Mouse (Mus musculus) cerebellum, adult 11 months (tissue): ENCODE results near the gene Rap1b.
"Not testable (repeated sequence)": the region's sequence is repeated elsewhere in the genome, so short reads cannot be mapped to it uniquely, and the experiment has no call there.

ENCODE experiments used
- DNase-seq: peaks from one replicate; pipeline ENCODE4 v3.0.0; 2022

Gene Rap1b

DNA sequence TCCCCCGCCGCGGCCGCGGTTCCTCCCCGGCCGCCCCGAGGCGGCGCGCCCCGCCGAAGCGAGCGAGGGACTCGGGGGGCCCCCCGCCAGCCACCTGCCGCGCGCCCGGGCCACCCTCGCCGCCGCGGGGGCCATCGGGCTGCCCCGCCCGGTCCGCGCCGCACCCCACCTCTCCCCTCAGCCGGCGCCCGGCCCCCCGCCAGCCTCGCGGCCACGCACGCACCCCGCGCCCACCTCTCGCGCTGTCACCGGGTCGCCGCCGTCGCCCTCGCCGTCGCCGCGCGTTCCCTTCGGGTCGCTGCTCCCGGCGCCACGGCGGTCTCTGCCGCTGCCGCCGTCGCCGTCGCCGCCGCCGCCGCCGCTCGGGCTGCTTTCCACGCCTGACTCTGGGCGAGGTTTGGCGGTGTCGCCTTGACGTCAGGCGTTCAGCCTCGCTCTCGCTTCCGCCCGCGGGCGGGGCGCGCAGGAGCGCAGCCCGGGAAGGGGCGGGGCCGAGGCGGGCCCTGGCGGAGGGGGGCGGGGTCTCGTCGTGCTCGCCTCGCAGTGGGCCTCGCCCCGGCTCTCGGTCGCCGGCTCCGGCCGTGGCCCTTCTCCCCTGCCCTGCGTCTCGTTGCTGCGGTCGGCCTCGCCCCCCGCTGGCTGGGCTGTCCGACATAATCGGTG lies at the start of gene Rap1b:
Gene Rap1b (minus strand): TSS at position 439 of the 663 bp plus-strand sequence.
- DNase-seq, result peak; percentile 96

DNA sequence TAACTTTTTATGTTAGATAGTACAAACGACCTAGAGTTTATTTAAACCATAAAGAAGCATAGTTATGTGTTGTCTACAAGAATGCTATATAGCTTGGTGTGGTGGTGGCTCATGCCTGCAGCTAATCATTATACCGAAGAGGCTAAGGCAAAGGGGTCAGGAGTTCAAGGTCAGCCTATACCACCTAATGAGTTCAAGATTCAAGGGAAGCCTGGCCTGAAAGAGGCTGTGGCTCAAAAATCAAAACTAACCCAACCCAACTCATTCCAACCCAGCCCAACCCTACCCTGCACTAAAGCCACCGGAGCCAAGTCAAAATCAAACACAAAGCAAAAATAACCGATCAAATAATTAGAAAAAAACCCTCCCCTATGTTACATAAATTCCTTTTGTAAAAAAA lies 49.4 kb upstream of the Rap1b start:
- DNase-seq, result no peak

DNA sequence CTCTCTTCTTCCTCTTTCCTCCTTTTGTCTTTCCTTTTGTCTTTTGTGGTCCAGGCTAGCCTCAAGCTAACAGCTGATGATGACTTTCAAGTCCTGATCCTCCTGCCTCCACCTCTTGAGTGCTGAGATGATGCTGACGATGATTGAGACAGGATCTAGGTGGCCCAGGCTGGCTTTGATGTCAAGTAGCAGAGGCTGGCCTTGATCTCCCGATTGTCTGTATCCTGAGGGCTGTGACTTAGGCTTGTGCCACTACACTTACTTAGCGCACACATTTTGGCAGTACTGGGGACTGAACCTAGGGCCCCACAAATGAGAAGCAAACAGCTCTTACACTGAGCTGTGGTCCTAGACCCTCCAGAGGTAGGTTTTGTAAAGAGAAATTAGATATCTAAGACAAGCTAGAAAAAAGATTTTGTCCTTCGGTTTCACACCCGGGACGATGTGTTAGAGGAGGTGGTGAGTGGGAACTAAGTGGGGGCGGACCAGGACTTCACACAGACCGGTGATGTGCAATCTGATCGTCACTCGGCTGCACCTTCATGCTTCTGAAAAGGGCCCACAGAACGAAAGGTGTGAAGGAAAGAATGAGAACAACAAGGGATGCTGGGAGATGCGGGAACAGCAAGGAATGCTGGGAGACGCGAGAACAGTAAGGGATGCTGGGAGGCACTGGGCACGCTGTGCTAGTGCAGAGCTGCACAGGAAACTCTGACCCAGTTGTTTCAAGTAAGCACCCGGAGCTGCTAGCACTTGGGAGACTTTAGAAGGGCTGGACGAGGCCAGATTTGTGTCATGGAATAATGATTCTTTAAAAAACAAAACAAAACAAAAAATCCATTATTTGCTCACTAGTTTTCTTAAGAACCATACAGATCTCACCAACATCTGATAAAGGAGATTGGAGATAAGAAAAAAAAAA lies 48.5 kb upstream of the Rap1b start:
- DNase-seq, result no peak

DNA sequence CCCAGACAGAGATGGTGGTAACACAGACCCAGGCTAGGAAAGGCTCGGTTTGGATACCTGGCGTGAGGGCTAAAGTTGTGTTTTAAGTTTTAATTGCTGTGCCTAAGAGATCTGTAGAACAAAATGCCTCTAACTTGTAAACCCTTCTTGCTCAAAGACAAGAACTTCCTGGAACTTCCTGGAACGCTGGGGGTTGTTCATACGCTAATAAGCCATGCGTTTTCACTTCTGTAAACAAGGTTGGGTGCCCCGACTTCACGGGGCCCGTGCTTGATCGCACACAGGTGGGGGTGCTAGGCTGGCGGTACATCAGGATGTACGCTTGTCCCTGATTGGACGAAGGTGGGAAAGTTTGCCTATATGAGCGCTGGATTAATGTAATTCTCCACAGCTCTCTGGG lies 47.3 kb upstream of the Rap1b start:
- DNase-seq, result not testable (repeated sequence)

DNA sequence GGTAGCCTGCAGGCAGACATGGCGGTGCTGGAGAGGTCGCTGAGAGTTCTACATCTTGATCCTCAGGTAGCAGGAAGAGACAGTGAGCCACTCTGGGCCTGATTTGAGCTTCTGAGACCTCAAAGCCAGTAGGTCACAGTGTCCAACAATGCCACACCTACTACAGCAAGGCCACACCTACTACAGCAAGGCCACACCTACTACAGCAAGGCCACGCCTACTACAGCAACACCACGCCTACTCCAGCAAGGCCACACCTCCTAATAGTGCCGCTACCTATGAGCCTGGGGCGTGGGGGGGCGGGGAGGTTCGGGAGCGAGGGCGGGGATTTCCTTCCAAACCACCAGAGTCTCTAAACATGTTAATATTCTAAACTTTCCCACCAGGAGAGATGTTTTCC lies 45.5 kb upstream of the Rap1b start:
- no peak for DNase-seq

DNA sequence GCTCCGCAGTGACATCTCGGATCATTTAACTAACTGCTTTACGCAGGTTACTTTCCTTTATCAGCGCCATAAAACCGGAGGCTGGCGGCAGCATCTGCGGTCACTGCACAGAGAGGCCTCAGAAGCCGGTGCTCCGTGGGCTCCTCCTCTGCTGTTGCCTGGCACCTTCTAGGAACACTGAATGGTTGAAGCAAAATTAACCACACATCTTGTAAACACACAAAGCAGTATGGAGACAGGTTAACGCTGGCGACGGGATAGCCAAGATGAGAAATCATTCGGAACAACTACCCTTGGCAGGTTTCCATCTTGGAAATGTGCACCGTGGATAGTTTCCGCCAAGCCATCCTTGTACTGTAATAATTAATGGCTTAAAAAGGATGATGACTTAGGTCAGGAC lies 43.0 kb upstream of the Rap1b start:
- DNase-seq, result no peak

DNA sequence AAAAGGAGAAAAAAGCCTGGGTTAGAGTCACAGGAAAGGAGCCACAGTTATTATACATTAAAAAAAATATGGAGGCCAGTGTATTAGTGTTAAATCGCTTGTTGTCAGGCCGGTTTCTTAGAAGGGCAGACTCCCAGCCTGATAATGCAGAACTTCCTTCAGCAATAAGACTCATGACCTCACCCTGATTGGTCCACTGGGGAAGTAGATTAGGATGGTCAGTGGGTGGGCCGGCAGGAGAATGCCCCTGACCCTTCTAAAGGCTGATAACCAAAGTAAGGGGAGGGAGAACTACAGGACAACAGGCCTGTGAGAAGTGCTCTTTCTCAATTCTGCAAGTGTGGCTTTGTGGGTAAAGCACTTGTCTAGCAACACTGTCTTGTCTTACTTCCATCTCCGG lies 39.5 kb upstream of the Rap1b start:
- no peak for DNase-seq

DNA sequence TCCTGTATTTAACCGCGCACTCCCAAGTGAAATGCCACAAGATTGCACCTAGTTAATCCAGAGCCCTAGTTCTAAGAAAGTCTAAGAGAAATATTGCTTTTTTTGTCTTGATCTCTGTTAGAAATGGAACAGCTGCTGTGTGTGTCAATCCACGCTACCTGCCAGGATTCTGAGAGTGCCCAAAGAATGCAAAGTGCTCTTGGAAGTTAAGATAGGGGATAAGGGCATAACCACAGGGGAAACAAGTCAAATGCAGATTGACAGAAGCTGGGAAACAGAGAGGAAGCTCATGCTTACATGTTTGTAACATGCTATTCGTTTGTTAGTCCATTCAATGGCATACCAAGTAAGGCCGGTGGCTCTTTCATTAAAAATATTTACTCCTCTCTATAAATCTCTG lies 38.9 kb upstream of the Rap1b start:
- no peak for DNase-seq

DNA sequence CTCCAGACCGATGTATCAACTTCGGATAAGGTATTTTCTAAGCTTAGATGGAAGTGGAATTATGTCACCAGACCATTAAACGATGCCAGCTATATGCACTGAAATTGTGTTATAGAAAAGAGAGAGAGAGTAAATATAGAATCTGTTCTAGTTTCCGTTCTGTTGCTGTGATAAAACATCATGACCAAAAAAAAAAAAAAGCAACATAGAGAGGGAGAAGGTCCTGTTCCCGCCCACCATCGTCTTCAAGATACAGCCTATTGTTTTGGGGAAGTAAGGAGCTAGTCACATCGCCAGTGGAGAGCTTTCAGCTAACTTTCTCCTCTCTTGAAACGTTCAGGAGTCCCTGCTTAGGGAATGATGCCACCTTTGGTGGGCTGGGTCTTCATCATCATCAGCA lies 37.6 kb upstream of the Rap1b start:
- no peak for DNase-seq

DNA sequence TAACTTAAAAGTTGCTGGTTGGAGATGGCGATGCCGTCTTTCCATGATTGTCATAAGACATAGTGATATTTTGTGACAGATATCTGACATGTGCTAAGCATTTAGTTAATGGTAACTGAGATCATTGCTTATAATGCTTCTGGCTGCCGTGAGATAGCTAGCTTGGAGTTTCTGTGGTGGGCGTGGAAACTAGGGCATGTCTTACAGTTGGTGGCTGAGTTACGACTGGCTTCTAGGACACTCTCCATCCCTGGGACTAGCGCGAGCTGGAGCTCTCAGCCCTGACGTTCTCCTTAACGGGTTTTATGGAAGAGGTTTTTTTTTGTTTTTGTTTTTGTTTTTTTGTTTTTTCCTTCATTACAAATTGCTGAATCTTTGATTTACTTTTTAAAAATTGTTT lies 32.8 kb upstream of the Rap1b start:
- no peak for DNase-seq

DNA sequence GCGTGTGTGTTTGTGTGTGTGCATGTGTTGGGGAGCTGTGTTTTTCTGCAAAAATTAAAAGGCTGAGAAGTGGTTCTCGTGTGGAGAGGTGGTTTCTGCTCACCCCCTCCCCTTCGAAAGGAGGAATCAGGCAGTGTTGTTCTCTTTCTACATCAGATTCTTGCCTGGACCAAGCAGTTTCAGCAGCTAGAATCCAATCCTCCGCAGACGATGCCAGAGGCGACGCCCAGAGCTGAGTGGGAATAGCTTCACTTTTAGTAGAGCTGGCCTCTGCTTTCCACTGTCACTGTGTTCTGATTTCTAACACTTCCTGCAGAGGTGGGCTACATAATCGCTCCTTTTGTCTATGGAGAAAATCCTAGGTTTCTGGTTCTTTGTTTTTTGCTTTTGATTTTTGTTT lies 31.0 kb upstream of the Rap1b start:
- no peak for DNase-seq

DNA sequence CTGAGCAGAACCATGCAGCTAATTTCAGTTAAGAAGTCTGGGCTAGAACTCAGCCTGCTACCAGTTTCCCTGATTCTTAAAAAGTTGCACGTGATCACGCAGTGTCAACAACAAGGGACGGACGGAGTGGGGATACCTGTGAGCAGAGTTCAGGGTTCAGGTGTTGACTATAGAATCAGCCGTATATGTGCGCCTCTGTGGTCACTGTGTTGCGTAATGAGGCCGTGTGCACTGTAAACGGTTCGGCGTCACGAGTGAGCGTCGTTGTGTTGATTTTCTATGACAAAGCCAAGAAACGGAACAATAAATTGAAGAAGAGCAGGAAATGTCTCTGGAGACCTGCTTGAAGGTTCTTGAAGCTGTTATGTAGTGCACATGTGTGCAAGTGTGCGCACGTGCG lies 30.6 kb upstream of the Rap1b start:
- DNase-seq, result no peak

DNA sequence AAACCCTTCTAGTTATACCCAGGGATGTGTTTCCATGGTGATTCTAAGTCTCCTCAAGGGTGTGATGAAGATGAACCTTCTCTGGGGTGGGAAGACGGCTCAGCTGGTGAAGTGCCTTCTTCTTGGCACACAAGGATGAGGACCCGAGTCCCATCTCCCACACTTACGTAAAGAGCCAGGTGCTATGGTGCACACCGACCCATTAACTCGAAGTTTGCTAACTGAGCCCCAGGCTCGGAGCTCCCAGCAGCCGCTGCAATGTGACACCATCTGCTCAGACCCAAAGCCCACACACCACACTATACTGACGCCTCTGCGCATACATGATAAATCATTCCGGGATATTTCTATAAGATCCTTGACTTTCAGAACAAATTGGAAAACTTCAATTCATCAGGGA lies 29.1 kb upstream of the Rap1b start:
- DNase-seq, result no peak

DNA sequence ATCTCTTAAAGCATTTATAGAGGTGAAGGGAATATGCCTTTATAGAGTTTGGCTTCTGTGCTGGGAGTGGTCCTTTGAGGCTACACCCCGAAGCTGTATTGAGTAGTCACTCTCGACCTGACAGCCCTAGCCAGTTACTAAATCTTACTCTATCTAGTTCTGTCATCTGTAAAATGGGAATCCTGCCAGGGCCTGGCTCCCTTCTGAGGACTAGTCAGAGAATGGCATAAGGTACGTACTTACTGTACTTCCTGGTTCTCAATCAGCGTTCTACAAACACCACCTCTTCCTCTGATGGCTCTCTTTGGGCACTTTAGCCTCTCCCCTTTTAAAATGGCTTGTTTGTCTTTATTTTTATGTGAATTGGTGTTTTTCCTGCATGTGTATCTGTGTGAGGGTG lies 28.1 kb upstream of the Rap1b start:
- DNase-seq, result no peak

DNA sequence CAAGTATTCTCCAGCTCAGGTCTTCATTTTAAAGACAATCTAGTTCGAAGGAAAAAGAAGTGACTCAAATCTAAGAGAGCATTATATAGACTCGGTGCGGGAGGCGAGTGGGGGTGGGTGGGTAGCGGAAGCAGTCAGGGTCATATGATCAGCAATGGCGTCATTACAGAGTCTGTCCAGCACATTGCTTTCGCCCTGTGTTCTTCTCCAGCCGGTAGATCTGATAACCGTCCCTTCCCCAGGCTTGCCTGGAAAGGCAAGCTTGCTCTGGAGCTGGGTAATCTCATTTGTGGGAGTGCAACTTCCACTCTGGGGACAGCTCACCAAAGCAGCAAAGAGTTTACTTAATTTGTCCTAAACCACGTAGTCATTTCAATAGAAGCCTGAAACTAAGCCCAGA lies 26.6 kb upstream of the Rap1b start:
- DNase-seq, result no peak

DNA sequence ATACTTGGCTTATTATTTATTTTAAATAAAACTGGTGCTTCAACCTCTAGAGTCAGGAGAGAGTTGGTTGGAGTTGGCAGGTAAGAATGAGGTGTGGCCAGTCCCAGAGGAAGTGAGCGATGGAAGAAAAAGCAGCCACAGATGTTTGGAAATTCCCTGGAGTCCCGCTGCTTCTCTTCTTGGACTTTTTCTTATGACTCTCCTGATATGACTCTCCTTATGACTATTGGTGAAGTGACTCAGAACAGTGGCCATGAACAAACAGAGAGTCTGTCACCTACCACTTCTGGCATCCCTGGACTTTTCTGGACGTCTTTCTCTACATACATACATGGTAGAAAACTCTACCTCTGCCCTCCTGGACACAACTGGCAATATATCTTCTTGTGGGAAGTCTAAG lies 21.5 kb upstream of the Rap1b start:
- no peak for DNase-seq

DNA sequence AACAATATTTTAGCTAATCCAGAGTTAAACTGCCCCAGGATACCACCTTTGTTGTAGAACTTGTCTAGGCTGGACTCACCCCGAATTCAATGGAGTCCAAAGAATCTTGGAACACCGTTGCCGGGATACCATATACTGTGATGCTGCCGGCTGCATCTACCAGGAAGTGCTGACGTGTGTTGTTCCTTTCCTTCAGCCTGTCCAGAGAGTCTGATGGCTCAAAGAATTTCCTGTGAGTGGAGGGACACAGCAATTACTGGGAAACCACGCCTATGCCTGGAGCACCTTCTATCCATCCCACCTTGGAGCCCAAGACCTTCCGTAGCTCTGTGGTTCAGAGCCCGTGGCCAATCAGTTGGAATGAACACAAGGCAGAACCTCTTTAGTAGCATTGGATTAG lies 20.8 kb upstream of the Rap1b start:
- no peak for DNase-seq

DNA sequence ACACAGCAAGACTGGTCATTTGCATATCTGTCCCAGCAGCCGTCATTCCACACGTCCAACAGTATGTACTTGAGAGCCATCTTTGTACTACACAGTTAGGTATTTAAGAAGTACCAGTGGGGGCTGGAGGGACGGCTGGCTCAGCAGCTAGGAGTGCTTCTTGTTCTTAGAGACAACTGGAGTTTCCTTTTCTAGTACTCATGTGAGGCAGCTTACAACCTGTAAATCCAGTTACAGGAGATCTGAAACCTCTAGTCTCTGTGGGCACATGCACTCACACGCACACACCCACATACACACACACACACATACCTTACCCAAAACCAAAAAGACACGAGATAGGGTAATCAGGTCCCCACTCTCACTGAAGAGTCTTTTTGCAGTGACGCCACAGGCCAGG lies 18.9 kb upstream of the Rap1b start:
- no peak for DNase-seq

DNA sequence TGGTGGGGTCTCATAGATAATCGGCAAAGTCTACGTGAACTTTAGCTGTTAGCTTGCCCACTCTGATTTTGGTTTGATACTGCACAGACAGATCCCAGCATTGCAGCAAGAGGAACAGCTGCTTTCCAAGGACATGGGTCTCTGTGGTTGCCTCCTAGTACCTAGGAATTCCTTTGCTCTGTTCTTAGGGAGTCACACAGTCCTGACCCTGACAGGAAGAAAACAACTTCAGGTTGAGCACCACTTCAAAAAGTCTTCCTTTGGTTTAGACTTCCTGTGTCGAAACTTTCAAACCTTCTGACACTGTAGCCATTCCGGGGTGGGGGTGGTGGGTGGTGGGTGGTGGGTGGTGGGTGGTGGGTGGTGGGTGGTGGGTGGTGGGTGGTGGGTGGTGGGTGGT lies 18.4 kb upstream of the Rap1b start:
- no peak for DNase-seq

DNA sequence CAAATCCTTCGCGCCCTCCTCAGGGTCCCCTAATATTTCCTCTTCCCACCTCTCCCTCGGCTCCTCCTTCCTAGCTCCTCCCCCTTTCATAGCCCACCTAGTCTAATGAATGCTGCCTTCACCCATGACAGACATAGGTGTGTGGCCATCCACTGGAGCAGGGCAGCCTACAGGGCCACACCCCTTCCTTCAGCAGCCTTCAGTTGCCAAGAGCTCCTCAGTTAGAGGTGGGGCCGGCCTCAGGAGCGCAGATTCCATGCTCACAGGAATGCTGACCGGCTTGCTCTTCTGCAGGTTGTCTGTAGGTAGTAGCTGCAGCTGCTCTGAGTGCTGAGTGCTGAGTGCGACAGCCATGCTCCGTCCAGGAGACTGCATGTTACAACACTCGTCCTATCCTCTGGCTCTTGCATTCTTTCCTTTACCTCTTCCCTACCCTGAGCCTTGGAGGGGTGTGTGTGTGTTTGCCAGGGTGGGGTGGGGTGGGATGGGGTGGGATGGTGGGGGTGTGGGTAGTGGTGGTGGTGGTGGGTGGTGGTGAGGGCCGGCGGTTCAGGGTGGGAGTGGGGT lies 16.3 kb upstream of the Rap1b start:
- no peak for DNase-seq

DNA sequence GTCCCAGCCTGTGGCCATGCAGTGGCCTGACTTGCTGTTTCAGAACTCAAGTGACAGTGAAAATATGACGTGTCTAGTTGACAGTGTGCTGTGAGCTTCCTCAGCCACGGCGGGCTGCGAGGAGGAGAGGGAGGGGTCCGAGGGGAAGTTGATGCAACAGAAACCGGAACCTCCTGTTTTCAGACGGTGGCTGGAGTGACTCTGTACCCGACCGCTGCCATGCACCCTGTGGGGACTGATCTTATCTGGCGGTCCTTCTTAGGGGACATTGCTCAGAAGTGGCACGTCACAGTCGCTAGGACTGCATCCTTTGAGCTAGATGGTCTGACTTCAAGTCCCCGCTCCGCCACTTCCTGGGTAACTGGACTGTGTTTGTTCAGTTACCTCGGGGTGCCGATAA lies 15.1 kb upstream of the Rap1b start:
- no peak for DNase-seq

DNA sequence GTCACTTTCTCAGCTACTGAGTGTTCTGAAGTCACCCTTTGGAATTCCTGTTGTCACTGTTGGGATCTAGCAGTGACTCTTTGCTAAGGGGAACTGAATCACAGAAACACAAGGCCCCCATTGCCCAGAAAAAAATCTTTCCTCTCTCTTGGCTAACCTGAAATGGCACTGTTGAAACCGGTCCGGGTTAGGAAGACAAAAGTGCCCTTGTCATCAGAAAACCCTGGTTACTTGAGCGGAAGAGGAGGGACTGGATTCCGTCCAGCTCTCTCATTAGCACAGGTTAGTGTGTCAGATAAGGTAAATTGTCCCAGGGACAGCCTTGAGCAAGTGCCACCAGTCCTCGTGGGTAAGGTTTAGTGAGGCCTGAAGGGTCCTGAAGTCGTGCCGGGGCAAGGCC lies 14.5 kb upstream of the Rap1b start:
- no peak for DNase-seq

DNA sequence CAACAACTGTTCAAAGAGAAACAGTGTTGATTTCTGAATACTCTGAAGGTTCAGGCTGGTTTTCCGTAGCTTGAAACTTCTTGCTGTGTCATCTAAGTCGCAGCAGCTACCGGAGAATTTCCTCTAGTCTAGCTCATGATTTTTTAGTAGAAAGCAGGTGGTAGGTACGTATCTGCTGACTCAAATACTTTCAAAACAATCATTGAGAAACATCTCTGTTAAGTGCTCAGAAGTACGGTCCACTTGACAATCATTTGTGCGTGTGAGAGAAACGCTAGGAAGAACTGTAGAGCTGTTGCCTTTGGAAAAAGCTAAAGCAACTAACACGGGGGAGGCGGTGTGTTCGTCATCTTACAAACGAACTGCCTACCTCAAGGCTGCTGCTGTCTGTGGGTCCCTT lies 14.0 kb upstream of the Rap1b start:
- DNase-seq, result no peak

DNA sequence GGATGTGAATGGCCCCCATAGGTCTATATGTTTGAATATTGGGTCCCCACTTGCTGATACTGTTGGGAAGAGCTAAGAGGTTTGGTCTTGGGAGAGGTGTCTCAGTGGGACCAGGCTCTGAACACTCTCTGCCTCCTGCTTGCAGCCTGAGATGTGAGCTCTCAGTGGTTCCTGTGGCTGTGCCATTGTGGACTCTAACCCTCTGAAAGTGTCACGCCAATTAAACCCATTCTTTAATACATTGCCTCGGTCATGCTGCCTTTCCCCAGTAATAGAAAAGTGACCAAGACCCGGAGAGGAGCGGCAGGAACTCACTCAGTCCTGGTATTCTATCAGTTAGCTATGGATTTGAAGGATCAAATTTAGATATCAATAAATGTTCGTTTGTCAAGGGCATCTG lies 12.4 kb upstream of the Rap1b start:
- DNase-seq, result no peak
